13 mouse cellular contexts compared by ENCODE assay signal in the genomic region with DNA sequence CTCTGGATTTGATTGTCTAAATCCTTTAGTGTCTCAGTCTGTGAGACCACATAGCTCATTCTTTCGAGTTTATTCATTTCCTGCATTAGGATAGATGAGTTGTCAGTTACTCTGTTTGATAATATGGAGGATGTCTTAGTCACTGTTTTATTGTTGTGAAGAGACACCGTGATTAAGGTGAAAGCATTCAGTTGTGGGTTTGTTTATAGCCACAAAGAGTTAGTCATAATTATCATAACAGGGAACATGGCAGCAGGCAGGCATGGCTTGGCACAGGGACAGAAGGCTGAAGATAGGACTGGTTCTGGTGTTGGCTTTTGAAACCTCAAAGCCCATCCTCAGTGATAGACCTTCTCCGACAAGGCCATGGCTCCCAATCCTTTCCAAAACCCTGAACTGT.
"Had no signal": no experiment of that assay in that cellular context is flagged by ENCODE, and none has a peak within 500 bp of the region (broad histone marks: within the 10 kb centered on the region; RNA-seq: fewer than 3 reads in every experiment).

No protein-coding gene starts in this region.

- H3K27me3 ChIP-seq: midbrain, embryonic 12.5 days; neural tube, embryonic 13.5 days; neural tube, embryonic 15.5 days; stomach, embryonic 15.5 days had no signal

- DNase-seq: lung, adult 18-20 months; lung, embryonic 14.5 days; lung, postnatal 10 days; lung, postnatal 4 days; midbrain, embryonic 14.5 days; right cerebral cortex, postnatal 14 days; thymus, adult 2 months; thymus, postnatal 25 days; thymus, postnatal 4 days had no signal
